Mouse (Mus musculus) liver, adult 2 months (tissue): Measurements from ENCODE around the gene Msl1. TPM values are rescaled to one million over a fixed set of nuclear protein-coding genes. Genes with fewer than 3 reads are reported as not detected.
"Not testable (repeated sequence)": the region's sequence is repeated elsewhere in the genome, so short reads cannot be mapped to it uniquely, and the experiment has no call there.

Experiments used
- DNase-seq: peaks from one replicate; pipeline ENCODE4 v3.0.0-alpha.2; 2011; ENCODE audit warnings: low read depth, low spot score; ENCODE audit errors: extremely low read depth
- H3K27ac ChIP-seq: fragments of 200-500 bp; replicated peaks from 2 replicates; pipeline ENCODE4 v1.5.1; 2012; ENCODE audit warnings: low read depth, mild to moderate bottlenecking, control low read depth, inconsistent platforms, low read length; ENCODE audit not compliant: insufficient read depth
- H3K27me3 ChIP-seq: fragments of 200-500 bp; 2 replicates; pipeline ENCODE4 v1.6.1; 2012; ENCODE audit warnings: mild to moderate bottlenecking, moderate library complexity, low read length, inconsistent platforms; ENCODE audit not compliant: control insufficient read depth, insufficient read depth
- H3K36me3 ChIP-seq: fragments of 200-500 bp; 2 replicates; pipeline ENCODE4 v1.6.1; 2012; ENCODE audit warnings: low read length, inconsistent platforms; ENCODE audit not compliant: control insufficient read depth, insufficient read depth
- H3K4me1 ChIP-seq: fragments of 200-500 bp; 2 replicates; pipeline ENCODE4 v1.6.1; 2011; ENCODE audit warnings: low read length; ENCODE audit not compliant: control insufficient read depth, insufficient read depth
- H3K4me3 ChIP-seq: fragments of 200-500 bp; 2 replicates; pipeline ENCODE4 v1.5.1; 2011; ENCODE audit warnings: low read depth, mild to moderate bottlenecking, control low read depth, low read length, moderate library complexity; ENCODE audit not compliant: insufficient read depth
- H3K79me2 ChIP-seq: fragments of 200-500 bp; 2 replicates; pipeline ENCODE4 v1.6.1; 2012; ENCODE audit warnings: inconsistent platforms, mild to moderate bottlenecking, low read length, moderate library complexity; ENCODE audit not compliant: control insufficient read depth, insufficient read depth
- H3K9ac ChIP-seq: fragments of 200-500 bp; 2 replicates; pipeline ENCODE4 v1.6.1; 2012; ENCODE audit warnings: low read depth, mild to moderate bottlenecking, control low read depth, inconsistent platforms, low read length
- CTCF ChIP-seq: fragments of 200-500 bp; IDR thresholded peaks from 2 replicates; pipeline ENCODE4 v1.5.1; 2011; ENCODE audit warnings: low read depth, low read length, control low read depth
- POLR2A ChIP-seq: fragments of 200-500 bp; IDR thresholded peaks from 2 replicates; pipeline ENCODE4 v1.6.1; 2011; ENCODE audit warnings: low read length, control low read depth; ENCODE audit not compliant: insufficient read depth; ENCODE audit errors: extremely low read depth
- WGBS: fragments of 180-500 bp; shearing (Covaris S2); methylation state at CpG from one replicate; pipeline ENCODE4 v1.1.7; 2018; 5-methylcytosine and 5-hydroxymethylcytosine counted together
- polyA plus RNA-seq: library from polyadenylated mRNA; depleted of rRNA; stranded (reverse); fragments of >200 nt; gene quantifications from 2 replicates; pipeline ENCODE4 v1.2.3, GENCODE M21; 2012
- total RNA-seq: library from RNA; depleted of rRNA; stranded (reverse); fragments of >200 nt; gene quantifications from 2 replicates; pipeline ENCODE4 v1.2.3, GENCODE M21; 2014

Msl1 gene
- total and polyA plus RNA-seq, 2 experiments = 15.5 to 17.0 TPM

- Histone ChIP-seq H3K9ac (no peak overlapping the region), H3K4me3 (no peak overlapping the region)
Observed at GRCm38 (mm10) chr11:98808417-98808816, 13.1 kb downstream of the Msl1 start.

GRCm38 (mm10) chr11:98809457-98810290, 14.4 kb downstream of the Msl1 start:
- H3K36me3 ChIP-seq = peaks cover 39% of the 10 kb centered on the region
- TF ChIP-seq CTCF = peak; percentile 24; the same call in 1 of the 2 replicates
- peak; percentile 40 for TF ChIP-seq POLR2A
- H3K27me3 ChIP-seq = no peaks in the 10 kb centered on the region
- H3K9ac ChIP-seq = peak overlapping the region; percentile 98
- H3K27ac ChIP-seq = peak overlapping the region; percentile 89
- H3K4me1 ChIP-seq = peaks cover 7% of the 10 kb centered on the region; the same call in 1 of the 2 replicates
- 2% methylated on average over 78 of the region's 84 CpGs for WGBS
- DNase-seq = peak; percentile 90
- H3K79me2 ChIP-seq = peaks cover 4% of the 10 kb centered on the region; the same call in 1 of the 2 replicates
- H3K4me3 ChIP-seq = peak overlapping the region; percentile 91

More at GRCm38 (mm10) chr11:98808417-98808816, 13.1 kb downstream of the Msl1 start:
- H3K36me3 ChIP-seq = peaks cover 44% of the 10 kb centered on the region
- no peak for DNase-seq
- no peaks in the 10 kb centered on the region for H3K27me3 ChIP-seq
- WGBS = 86% methylated on average over 2 of the region's 2 CpGs
- no peak overlapping the region for H3K27ac ChIP-seq
- peaks cover 4% of the 10 kb centered on the region; the same call in 1 of the 2 replicates for H3K79me2 ChIP-seq
- TF ChIP-seq CTCF (no peak), POLR2A (no peak)
- H3K4me1 ChIP-seq = peaks cover 7% of the 10 kb centered on the region; the same call in 1 of the 2 replicates

GRCm38 (mm10) chr11:98810686-98811085, 15.4 kb downstream of the Msl1 start:
- no peak for TF ChIP-seq CTCF
- no peak for TF ChIP-seq POLR2A
- no peak for DNase-seq
- Histone ChIP-seq H3K9ac (no peak overlapping the region; the same call in 1 of the 2 replicates), H3K27me3 (no peaks in the 10 kb centered on the region), H3K79me2 (peaks cover 7% of the 10 kb centered on the region; the same call in 1 of the 2 replicates), H3K36me3 (peaks cover 37% of the 10 kb centered on the region), H3K27ac (no peak overlapping the region), H3K4me3 (peak overlapping the region; percentile 91; the same call in 1 of the 2 replicates), H3K4me1 (peaks cover 7% of the 10 kb centered on the region; the same call in 1 of the 2 replicates)
- 51% methylated on average over 7 of the region's 7 CpGs for WGBS

GRCm38 (mm10) chr11:98816706-98817239, 21.5 kb downstream of the Msl1 start:
- TF ChIP-seq CTCF (no peak), POLR2A (no peak)
- peaks cover 8% of the 10 kb centered on the region; the same call in 1 of the 2 replicates for H3K79me2 ChIP-seq
- H3K27me3 ChIP-seq = no peaks in the 10 kb centered on the region
- DNase-seq = peak; percentile 28
- no peak overlapping the region for H3K4me3 ChIP-seq
- 91% methylated on average over 1 of the region's 1 CpGs for WGBS
- peaks cover 41% of the 10 kb centered on the region for H3K36me3 ChIP-seq
- H3K9ac ChIP-seq = no peak overlapping the region
- 0 out of 2 replicates have a peak overlapping the region, but pooled peaks have one; percentile 16 for H3K27ac ChIP-seq
- H3K4me1 ChIP-seq = no peaks in the 10 kb centered on the region

GRCm38 (mm10) chr11:98820968-98821367, 25.7 kb downstream of the Msl1 start:
- peaks cover 45% of the 10 kb centered on the region for H3K36me3 ChIP-seq
- no peak for TF ChIP-seq CTCF
- TF ChIP-seq POLR2A = no peak
- no peak overlapping the region for H3K4me3 ChIP-seq
- 95% methylated on average over 5 of the region's 5 CpGs for WGBS
- DNase-seq = no peak
- no peaks in the 10 kb centered on the region for H3K4me1 ChIP-seq
- no peaks in the 10 kb centered on the region for H3K27me3 ChIP-seq
- H3K27ac ChIP-seq = no peak overlapping the region
- peaks cover 6% of the 10 kb centered on the region; the same call in 1 of the 2 replicates for H3K79me2 ChIP-seq
- H3K9ac ChIP-seq = no peak overlapping the region

- H3K4me3 ChIP-seq, H3K27me3 ChIP-seq, H3K79me2 ChIP-seq, DNase-seq, H3K4me1 ChIP-seq, H3K9ac ChIP-seq, H3K27ac ChIP-seq: not testable (repeated sequence)
- peaks cover 57% of the 10 kb centered on the region for H3K36me3 ChIP-seq
- WGBS = 100% methylated on average over 2 of the region's 2 CpGs
Observed at GRCm38 (mm10) chr11:98826071-98826470, 30.8 kb downstream of the Msl1 start.
